Mouse (Mus musculus) stomach, embryonic 16.5 days (tissue): ENCODE data around the gene Banf1. TPM values are rescaled to one million over a fixed set of nuclear protein-coding genes. Genes with fewer than 3 reads are reported as not detected.
A peak's percentile ranks its signal among the peaks of the same experiment; 100 is the strongest.
"Not testable (repeated sequence)": the region's sequence is repeated elsewhere in the genome, so short reads cannot be mapped to it uniquely, and the experiment has no call there.

Source experiments
- ATAC-seq: fragments of 200-750 bp; cut with Nextera tagmentation; 2 replicates; pipeline ENCODE4 v1.8.0; 2017; ENCODE audit warnings: moderate number of reproducible peaks, moderate TSS enrichment; ENCODE audit not compliant: insufficient read depth, low FRiP score
- H3K27ac ChIP-seq: fragments of 300-500 bp; sonication (generic); 2 replicates; pipeline ENCODE4 v1.5.1; 2014; ENCODE audit warnings: low read length
- H3K27me3 ChIP-seq: fragments of 300-500 bp; sonication (generic); 2 replicates; pipeline ENCODE4 v1.6.1; 2014; ENCODE audit warnings: low read length, control low read depth, mixed read lengths; ENCODE audit not compliant: control insufficient read depth, insufficient read depth
- H3K36me3 ChIP-seq: fragments of 300-500 bp; sonication (generic); 2 replicates; pipeline ENCODE4 v1.6.1; 2014; ENCODE audit warnings: low read length; ENCODE audit not compliant: control insufficient read depth, insufficient read depth
- H3K4me1 ChIP-seq: fragments of 300-500 bp; sonication (generic); 2 replicates; pipeline ENCODE4 v1.6.1; 2014; ENCODE audit warnings: low read length, control low read depth, mixed read lengths; ENCODE audit not compliant: control insufficient read depth, insufficient read depth
- H3K4me2 ChIP-seq: fragments of 300-500 bp; sonication (generic); 2 replicates; pipeline ENCODE4 v1.6.1; 2014; ENCODE audit warnings: low read depth, low read length, mixed read lengths
- H3K4me3 ChIP-seq: fragments of 300-500 bp; sonication (generic); replicated peaks from 2 replicates; pipeline ENCODE4 v1.5.1; 2014; ENCODE audit warnings: mild to moderate bottlenecking, low read length
- H3K9ac ChIP-seq: fragments of 300-500 bp; sonication (generic); 2 replicates; pipeline ENCODE4 v1.6.1; 2014; ENCODE audit warnings: low read length
- H3K9me3 ChIP-seq: fragments of 300-500 bp; sonication (generic); replicated peaks from 2 replicates; pipeline ENCODE4 v1.6.1; 2016; ENCODE audit warnings: low read length, control low read depth; ENCODE audit not compliant: control insufficient read depth
- WGBS: fragments of 180-500 bp; shearing (Covaris S2); extraction: QIAGEN DNeasy Blood & Tissue Kit; methylation state at CpG from one replicate; pipeline ENCODE4 v1.1.7; 2014; 5-methylcytosine and 5-hydroxymethylcytosine counted together
- polyA plus RNA-seq: library from polyadenylated mRNA; unstranded; fragments of >200 nt; fragmentation: Nextera tagmentation; extraction: Ambion mirVana; gene quantifications from 2 replicates; pipeline ENCODE4 v1.2.1, GENCODE M21; 2015

Banf1 gene
- polyA plus RNA-seq, 1 experiment from 2014 or later = 400 TPM

DNA sequence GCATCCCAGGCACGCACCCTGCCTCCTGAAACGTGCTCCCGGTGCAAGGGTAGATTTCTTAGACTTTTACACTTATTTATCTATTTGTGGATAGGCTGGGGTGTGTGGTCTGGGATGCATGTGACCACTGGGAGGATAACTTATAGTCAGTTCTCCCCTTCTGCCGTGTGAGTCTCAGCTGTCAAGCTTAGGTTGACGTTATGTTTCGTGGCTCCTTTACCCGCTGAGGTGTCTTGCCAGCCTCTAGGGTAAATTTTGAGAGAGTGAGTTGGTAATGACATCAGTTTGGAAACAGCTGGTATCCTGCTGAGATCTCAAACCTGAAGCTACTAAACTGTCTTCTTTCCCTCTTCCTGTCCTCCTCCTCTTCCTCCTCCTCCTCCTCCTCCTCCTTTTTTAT is 39.0 kb upstream of the Banf1 start:
- Histone ChIP-seq H3K27me3 (no peaks in the 10 kb centered on the region), H3K4me2 (peak overlapping the region; percentile 58), H3K4me1 (no peaks in the 10 kb centered on the region), H3K4me3 (peak overlapping the region; percentile 42), H3K9me3 (no peaks in the 10 kb centered on the region), H3K27ac (peak overlapping the region; percentile 52; the same call in 1 of the 2 replicates), H3K9ac (peak overlapping the region; percentile 52), H3K36me3 (no peaks in the 10 kb centered on the region)
- 16% methylated on average over 7 of the region's 7 CpGs for WGBS
- ATAC-seq = no peak

DNA sequence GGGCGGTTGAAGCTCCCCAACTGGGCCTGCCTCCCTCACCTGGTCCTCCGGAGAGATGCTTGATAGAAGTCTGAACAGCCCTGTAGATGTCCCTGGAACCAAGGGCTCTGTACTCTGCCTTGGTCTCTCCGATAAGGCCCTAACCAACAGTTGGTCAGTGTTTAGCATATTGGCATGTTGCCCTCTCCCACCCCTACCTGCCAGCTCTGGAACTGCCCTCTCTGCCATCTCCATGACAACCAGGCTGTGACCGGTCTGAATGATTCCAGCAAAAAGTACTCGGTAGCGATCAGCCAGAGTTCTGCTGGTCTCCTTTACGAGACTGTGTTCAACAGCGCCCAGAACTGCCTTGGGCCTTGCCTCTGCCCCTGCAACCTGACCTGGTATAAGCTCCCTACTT is 35.3 kb upstream of the Banf1 start, which contains the start of gene Tsga10ip:
Tsga10ip (minus strand) TSS at position 234 of the 400 bp plus-strand sequence.
- ATAC-seq = no peak
- Histone ChIP-seq H3K9ac (no peak within 1 kb of the TSS), H3K27me3 (no peaks in the 10 kb centered on the region), H3K4me1 (no peaks in the 10 kb centered on the region), H3K36me3 (no peaks in the 10 kb centered on the region), H3K4me3 (no peak within 1 kb of the TSS), H3K4me2 (no peak within 1 kb of the TSS), H3K9me3 (no peaks in the 10 kb centered on the region), H3K27ac (no peak within 1 kb of the TSS)
- 68% methylated on average over 8 of the region's 8 CpGs for WGBS

DNA sequence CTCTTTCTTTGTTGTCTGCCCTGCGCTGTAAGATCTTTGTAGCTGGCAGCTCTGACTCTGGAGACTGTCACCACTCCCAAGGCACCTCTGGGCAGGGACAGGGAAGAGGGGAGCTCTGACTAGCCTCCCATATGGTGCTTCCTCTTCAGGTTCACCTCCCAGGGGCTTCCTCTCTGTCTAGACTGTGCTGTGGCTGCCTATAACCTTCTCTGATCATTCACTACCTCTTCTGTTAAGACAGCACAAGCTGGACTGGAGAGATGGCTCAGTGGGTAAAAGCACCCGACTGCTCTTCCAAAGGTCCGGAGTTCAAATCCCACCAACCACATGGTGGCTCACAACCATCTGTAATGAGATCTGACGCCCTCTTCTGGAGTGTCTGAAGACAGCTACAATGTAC is 34.1 kb upstream of the Banf1 start:
- H3K9me3 ChIP-seq, H3K36me3 ChIP-seq, ATAC-seq, H3K4me1 ChIP-seq, H3K27ac ChIP-seq, H3K4me2 ChIP-seq, H3K9ac ChIP-seq, H3K27me3 ChIP-seq, H3K4me3 ChIP-seq: not testable (repeated sequence)
- 73% methylated on average over 4 of the region's 4 CpGs for WGBS

DNA sequence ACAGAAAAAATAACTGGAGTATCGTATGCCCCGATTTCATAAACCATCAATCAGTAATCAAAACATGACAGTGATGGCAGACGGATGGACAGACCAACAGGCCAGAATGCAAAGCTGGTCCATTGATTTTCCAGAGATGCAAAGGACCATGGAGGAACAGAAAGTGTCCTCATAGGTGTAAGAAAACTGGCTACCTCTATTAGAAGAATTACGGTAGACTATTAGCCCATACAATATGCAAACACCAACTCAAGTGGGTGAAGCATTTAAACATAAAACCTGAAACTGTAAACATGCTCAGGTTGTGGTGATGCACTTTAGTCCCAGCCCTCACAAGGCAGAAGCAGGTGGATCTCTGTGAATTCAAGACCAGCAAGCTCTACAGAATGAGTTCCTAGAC is 28.4 kb upstream of the Banf1 start:
- peaks cover 5% of the 10 kb centered on the region; the same call in 1 of the 2 replicates for H3K4me1 ChIP-seq
- H3K36me3 ChIP-seq = no peaks in the 10 kb centered on the region
- no peak overlapping the region for H3K27ac ChIP-seq
- H3K9ac ChIP-seq = no peak overlapping the region
- H3K4me3 ChIP-seq = no peak overlapping the region
- no peaks in the 10 kb centered on the region for H3K27me3 ChIP-seq
- ATAC-seq = no peak
- H3K4me2 ChIP-seq = no peak overlapping the region
- 70% methylated on average over 4 of the region's 4 CpGs for WGBS
- H3K9me3 ChIP-seq = no peaks in the 10 kb centered on the region

GRCm38 (mm10) chr19:5394168-5394567 is 27.2 kb upstream of the Banf1 start:
- peaks cover 16% of the 10 kb centered on the region; the same call in 1 of the 2 replicates for H3K4me1 ChIP-seq
- H3K36me3 ChIP-seq = no peaks in the 10 kb centered on the region
- 40% methylated on average over 10 of the region's 10 CpGs for WGBS
- H3K9me3 ChIP-seq = no peaks in the 10 kb centered on the region
- H3K4me3 ChIP-seq = no peak overlapping the region
- ATAC-seq = no peak
- no peaks in the 10 kb centered on the region for H3K27me3 ChIP-seq
- no peak overlapping the region; the same call in 1 of the 2 replicates for H3K27ac ChIP-seq
- no peak overlapping the region for H3K4me2 ChIP-seq
- H3K9ac ChIP-seq = no peak overlapping the region

GRCm38 (mm10) chr19:5392892-5393291 is 25.9 kb upstream of the Banf1 start:
- H3K27me3 ChIP-seq = no peaks in the 10 kb centered on the region
- WGBS = 52% methylated on average over 4 of the region's 4 CpGs
- no peak overlapping the region for H3K27ac ChIP-seq
- no peak for ATAC-seq
- H3K4me1 ChIP-seq = peaks cover 16% of the 10 kb centered on the region; the same call in 1 of the 2 replicates
- no peak overlapping the region for H3K4me3 ChIP-seq
- H3K36me3 ChIP-seq = no peaks in the 10 kb centered on the region
- H3K9ac ChIP-seq = no peak overlapping the region
- H3K9me3 ChIP-seq = no peaks in the 10 kb centered on the region
- H3K4me2 ChIP-seq = no peak overlapping the region

DNA sequence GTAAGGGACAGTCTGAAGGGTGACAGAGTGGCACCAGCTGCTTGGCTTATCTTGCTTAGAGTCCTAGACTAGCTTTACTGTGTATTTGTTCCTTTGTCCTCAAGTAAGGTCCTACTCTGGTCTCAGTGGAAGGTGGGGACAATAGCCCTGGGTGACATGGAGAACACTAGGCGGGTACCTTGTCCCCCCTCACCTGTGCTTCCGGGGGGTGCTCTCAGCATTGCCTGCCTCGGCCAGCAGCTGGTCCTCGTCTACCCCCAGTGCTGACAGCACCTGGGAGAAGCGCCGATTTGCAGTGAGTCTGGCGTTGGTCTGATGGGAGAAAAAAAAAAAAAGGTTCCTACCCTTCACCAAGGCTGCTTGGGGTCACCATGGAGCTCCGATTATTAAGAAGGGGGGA is 23.4 kb upstream of the Banf1 start:
- Histone ChIP-seq H3K4me1 (peaks cover 31% of the 10 kb centered on the region; the same call in 1 of the 2 replicates), H3K27me3 (no peaks in the 10 kb centered on the region), H3K9me3 (no peaks in the 10 kb centered on the region), H3K4me2 (peak overlapping the region; percentile 89), H3K27ac (peak overlapping the region; percentile 89), H3K36me3 (no peaks in the 10 kb centered on the region), H3K4me3 (peak overlapping the region; percentile 98), H3K9ac (peak overlapping the region; percentile 85; the same call in 1 of the 2 replicates)
- ATAC-seq = no peak
- WGBS = 46% methylated on average over 8 of the region's 8 CpGs

GRCm38 (mm10) chr19:5389647-5390046 is 22.7 kb upstream of the Banf1 start:
- Histone ChIP-seq H3K9ac (peak overlapping the region; percentile 85), H3K4me2 (peak overlapping the region; percentile 89), H3K4me3 (peak overlapping the region; percentile 98), H3K27ac (peak overlapping the region; percentile 89), H3K36me3 (peaks cover 1% of the 10 kb centered on the region; the same call in 1 of the 2 replicates), H3K27me3 (no peaks in the 10 kb centered on the region), H3K4me1 (peaks cover 31% of the 10 kb centered on the region; the same call in 1 of the 2 replicates), H3K9me3 (no peaks in the 10 kb centered on the region)
- 19% methylated on average over 12 of the region's 12 CpGs for WGBS
- ATAC-seq = peak; percentile 21; the same call in 1 of the 2 replicates

DNA sequence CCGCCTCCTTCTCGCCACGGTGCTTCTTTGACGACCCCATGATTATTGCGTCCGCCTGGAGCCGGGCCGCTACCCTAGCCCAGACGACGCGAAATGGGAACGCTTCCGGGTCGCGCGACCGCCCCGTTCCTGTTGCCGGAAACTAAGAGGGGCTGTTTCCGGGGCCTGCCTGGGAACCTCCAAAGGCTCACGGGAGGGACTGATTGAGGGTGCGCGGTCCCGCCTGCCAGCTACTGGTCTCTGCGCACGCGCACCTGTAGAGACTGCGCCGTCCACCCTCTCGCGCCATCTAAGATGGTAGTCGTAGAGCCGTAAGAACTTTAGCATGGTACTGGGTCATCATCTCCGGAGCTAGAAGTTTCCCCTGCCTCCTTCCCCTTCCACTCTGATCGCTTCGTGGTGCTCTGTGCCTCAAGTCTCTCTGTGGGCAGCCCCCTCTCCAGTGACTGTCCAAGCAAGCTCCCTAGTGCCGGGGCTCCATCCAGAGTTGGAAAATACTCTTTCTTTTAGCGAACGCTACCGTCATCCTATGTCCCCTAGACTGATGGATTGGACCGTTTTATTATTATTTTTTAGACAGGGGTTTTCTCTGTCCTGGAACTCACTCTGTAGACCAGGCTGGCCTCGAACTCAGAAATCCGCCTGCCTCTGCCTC is 21.7 kb upstream of the Banf1 start, which contains the start of gene Sart1:
Sart1 (minus strand) TSS at position 116 of the 655 bp plus-strand sequence.
- peak; percentile 97 for ATAC-seq
- no peaks in the 10 kb centered on the region for H3K9me3 ChIP-seq
- H3K4me2 ChIP-seq = peak within 1 kb of the TSS; percentile 89
- H3K9ac ChIP-seq = peak within 1 kb of the TSS; percentile 94
- H3K4me3 ChIP-seq = peak within 1 kb of the TSS; percentile 98
- H3K36me3 ChIP-seq = peaks cover 11% of the 10 kb centered on the region
- H3K4me1 ChIP-seq = peaks cover 31% of the 10 kb centered on the region; the same call in 1 of the 2 replicates
- H3K27me3 ChIP-seq = no peaks in the 10 kb centered on the region
- WGBS = 2% methylated on average over 43 of the region's 43 CpGs
- H3K27ac ChIP-seq = peak within 1 kb of the TSS; percentile 90
